Mouse (Mus musculus) hindbrain, embryonic 10.5 days (tissue): ENCODE measurements around the gene Grhl3. TPM values are rescaled to one million over a fixed set of nuclear protein-coding genes. Genes with fewer than 3 reads are reported as not detected.

ENCODE experiments used
- DNase-seq: peaks from one replicate; pipeline ENCODE4 v3.0.0-alpha.2; 2017; ENCODE audit warnings: low spot score
- H3K27ac ChIP-seq: fragments of 300-500 bp; sonication (generic); 2 replicates; pipeline ENCODE4 v1.5.1; 2016; ENCODE audit warnings: mild to moderate bottlenecking, moderate library complexity
- H3K27me3 ChIP-seq: fragments of 300-500 bp; sonication (generic); 2 replicates; pipeline ENCODE4 v1.6.1; 2016; ENCODE audit warnings: mild to moderate bottlenecking; ENCODE audit not compliant: poor library complexity, insufficient read depth, severe bottlenecking
- H3K36me3 ChIP-seq: fragments of 300-500 bp; sonication (generic); 2 replicates; pipeline ENCODE4 v1.6.1; 2016; ENCODE audit warnings: mild to moderate bottlenecking, moderate library complexity
- H3K4me1 ChIP-seq: fragments of 300-500 bp; sonication (generic); replicated peaks from 2 replicates; pipeline ENCODE4 v1.6.1; 2016; ENCODE audit warnings: mild to moderate bottlenecking
- H3K4me3 ChIP-seq: fragments of 300-500 bp; sonication (generic); 2 replicates; pipeline ENCODE4 v1.5.1; 2016; ENCODE audit warnings: mild to moderate bottlenecking, moderate library complexity
- H3K9me3 ChIP-seq: fragments of 300-500 bp; sonication (generic); 2 replicates; pipeline ENCODE4 v1.6.1; 2016; ENCODE audit warnings: mild to moderate bottlenecking, moderate library complexity
- WGBS: fragments of 180-500 bp; shearing (Covaris S2); methylation state at CpG from one replicate; pipeline ENCODE4 v1.1.7; 2016; 5-methylcytosine and 5-hydroxymethylcytosine counted together
- polyA plus RNA-seq: library from polyadenylated mRNA; unstranded; fragments of >200 nt; fragmentation: Nextera tagmentation; extraction: Ambion mirVana; gene quantifications from 2 replicates; pipeline ENCODE4 v1.2.1, GENCODE M21; 2016

Gene Grhl3
- polyA plus RNA-seq, 1 experiment from 2014 or later, result 5.3 TPM

DNA sequence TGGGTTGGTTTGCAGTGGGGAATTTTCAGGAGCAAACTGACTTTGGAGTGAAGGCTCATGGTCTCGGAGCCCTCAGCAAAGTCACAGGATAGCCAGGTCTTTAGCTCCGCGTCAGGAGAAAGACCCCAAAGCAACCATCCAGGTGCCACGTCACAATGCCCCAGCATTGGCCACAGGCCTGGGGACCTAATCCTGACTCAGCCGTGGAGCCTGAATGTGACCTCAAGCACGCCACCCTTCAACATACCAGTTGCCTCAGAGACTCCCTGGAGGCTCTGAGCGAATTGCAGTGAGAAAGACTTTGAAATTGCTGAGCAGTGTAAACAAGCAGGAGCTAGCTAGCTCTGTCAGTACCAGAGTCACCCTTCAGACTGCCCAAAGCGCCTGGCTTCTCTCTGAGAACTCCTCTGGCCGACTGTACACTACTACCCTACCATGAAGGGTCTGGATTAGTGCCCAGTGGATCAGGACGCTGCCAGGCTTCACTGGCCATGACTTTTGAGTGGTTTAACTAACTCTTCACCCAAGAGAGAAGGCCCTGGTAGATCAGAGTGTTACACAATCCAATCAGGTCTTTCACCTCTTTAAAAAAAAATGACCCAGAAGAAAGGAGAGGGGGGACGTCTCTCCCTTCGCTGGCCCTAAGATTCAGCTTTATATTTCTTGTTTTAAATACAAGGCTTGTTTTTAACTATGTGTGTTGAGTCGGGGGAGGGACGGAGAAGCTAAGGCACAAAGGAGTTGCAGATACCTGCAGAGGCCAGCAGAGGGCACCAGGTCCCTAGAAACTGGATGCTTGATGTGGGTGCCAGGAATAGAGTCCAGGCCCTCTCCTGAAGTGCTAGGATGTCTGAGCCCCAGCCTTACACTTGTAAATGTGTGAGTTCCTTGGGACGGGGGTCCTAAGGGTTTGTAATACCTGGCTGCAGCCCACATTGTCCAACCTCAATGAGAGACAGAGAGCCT is 56.8 kb downstream of the Grhl3 start:
- peaks cover 20% of the 10 kb centered on the region for H3K27me3 ChIP-seq
- peaks cover 18% of the 10 kb centered on the region for H3K4me1 ChIP-seq
- 52% methylated on average over 15 of the region's 15 CpGs for WGBS
- DNase-seq, result peak; percentile 57
- no peaks in the 10 kb centered on the region for H3K36me3 ChIP-seq
- H3K9me3 ChIP-seq, result no peaks in the 10 kb centered on the region
- H3K27ac ChIP-seq, result peak overlapping the region; percentile 56; the same call in 1 of the 2 replicates
- H3K4me3 ChIP-seq, result no peak overlapping the region

DNA sequence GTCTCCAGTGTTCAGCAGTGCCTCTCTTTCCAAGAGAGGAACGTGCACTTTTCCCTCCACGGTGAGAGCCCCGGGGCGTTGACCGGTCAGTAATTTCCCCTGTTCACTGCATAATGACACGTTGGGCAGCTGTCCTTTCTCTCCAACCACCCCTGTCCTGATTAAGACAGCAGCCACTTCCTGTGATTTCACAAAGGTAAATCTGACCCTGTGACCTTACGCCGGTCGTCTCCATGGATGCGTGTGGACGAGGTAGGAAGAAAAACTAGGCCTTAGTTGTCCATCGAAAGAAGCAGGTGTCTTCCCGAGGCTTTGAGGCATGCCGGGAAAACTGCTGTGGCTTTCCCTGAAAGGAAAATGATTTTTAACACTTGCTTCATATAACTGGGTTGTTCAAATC is 58.5 kb downstream of the Grhl3 start:
- Histone ChIP-seq H3K36me3 (no peaks in the 10 kb centered on the region), H3K4me1 (peaks cover 18% of the 10 kb centered on the region), H3K27me3 (peaks cover 26% of the 10 kb centered on the region), H3K4me3 (no peak overlapping the region), H3K27ac (no peak overlapping the region), H3K9me3 (no peaks in the 10 kb centered on the region)
- DNase-seq, result no peak
- WGBS, result 66% methylated on average over 14 of the region's 14 CpGs

DNA sequence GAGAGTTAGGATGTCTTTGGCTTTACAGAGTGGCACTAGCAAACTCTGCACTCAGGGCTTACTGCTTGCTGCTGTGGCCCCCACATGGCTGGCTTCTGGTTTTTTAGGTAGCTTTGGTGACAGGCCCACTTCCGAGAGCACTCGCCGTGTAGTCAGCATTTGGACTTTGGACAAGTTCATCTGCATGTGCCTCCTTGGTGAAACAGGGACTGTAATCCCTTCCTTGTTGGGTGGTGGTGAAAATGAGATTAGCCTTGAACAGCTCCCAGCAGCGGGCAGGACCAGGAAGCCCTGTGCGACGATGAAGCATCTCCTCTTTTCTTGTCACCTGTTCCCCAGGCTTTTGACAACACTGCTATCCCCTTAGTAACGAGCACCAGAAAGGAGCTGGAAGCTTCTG is 59.6 kb downstream of the Grhl3 start:
- Histone ChIP-seq H3K36me3 (no peaks in the 10 kb centered on the region), H3K4me3 (no peak overlapping the region), H3K27me3 (peaks cover 33% of the 10 kb centered on the region), H3K27ac (no peak overlapping the region), H3K9me3 (no peaks in the 10 kb centered on the region), H3K4me1 (peaks cover 19% of the 10 kb centered on the region)
- 89% methylated on average over 7 of the region's 7 CpGs for WGBS
- DNase-seq, result no peak

DNA sequence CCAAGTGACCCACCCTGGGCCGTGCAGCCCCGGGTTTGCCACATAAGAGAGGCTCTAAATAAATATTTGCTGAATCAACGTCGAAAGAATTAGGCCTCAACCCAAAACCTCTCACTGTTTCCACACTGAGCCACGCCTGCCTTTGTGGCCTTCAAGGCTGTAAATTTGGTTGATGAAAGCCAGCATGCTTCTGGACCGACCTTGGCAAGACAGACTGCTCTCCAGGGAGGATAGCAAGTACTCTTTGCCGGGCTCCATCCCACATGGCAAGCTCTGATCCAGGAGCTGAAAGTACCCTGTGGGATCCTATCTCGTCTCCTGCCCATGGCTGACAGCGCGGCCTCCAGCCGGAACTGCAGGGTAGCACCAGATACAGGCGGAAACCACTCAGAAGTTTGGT is 63.9 kb downstream of the Grhl3 start:
- no peak for DNase-seq
- Histone ChIP-seq H3K36me3 (no peaks in the 10 kb centered on the region), H3K27ac (no peak overlapping the region), H3K4me3 (no peak overlapping the region), H3K9me3 (no peaks in the 10 kb centered on the region), H3K4me1 (peaks cover 12% of the 10 kb centered on the region), H3K27me3 (peaks cover 29% of the 10 kb centered on the region)
- 63% methylated on average over 12 of the region's 12 CpGs for WGBS

DNA sequence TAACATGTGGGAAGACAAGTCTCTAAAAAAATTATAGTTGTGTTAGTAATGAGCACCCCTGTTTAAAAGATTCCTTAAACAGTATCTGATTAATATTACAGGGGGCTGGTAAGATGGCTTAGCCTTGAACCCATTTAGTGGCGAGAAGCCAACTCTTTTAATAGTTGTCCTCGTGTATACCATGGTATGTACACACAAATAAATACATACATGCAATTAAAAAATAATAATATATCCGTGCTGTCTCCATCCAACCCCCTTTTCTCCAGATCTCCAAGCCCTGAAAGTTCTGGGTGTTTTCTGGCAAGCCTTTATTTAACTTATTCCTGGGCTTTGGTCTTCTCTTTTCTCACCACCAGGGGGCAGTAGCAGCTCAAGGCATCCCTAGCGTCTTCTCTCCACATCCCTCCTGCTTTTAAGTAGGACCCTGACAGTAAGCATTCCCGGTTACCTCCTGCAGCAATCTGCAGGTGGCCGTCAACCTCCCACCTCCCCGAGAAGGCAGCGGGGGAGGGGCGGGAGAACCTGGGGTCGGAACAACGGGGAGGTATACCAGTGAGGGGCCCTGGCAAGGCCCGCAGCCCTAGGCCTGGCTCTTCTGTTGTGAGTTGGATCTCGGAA is 64.9 kb downstream of the Grhl3 start:
- Histone ChIP-seq H3K36me3 (no peaks in the 10 kb centered on the region), H3K4me1 (peaks cover 12% of the 10 kb centered on the region), H3K9me3 (no peaks in the 10 kb centered on the region), H3K27ac (peak overlapping the region; percentile 40; the same call in 1 of the 2 replicates), H3K4me3 (peak overlapping the region; percentile 39), H3K27me3 (peaks cover 29% of the 10 kb centered on the region)
- 14% methylated on average over 13 of the region's 13 CpGs for WGBS
- peak; percentile 83 for DNase-seq

DNA sequence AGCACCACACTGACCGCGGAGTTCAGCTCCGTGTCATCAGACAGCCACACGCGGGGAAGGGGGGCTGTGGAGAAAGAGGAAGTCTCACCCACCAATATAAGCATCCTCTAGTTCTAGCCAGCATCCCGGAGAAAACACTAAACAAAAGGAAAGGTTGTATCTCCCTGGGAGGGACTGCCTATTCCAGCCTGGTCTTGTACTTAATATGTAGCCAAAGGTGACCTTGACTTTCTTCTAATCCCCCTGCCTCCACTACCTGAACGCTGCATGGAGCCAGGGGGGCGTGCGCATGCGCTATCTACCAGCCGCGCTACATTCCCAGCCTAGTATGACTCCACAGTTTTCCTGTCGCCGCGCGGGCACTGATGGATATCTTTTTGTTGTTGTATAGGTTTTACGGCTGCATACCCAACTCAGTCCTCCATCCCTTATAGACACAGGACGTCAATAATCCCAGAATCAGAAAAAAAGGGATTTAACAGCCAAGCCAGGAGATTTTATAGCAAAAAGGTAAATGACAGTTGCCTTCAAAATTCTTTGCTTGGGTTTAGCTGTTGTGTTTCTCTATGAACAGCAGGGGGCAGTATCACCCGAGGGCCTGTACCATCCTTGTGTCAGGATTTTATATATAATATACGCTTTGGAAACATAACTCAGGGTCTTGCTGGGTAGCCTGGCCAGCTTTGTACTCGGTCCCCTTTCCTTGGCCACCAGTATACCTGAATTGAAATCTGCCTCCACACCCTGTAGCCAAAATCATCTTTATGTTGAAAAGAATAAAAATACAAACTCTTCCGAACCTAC is 65.7 kb downstream of the Grhl3 start:
- Histone ChIP-seq H3K27ac (no peak overlapping the region), H3K9me3 (no peaks in the 10 kb centered on the region), H3K36me3 (no peaks in the 10 kb centered on the region), H3K4me1 (peaks cover 12% of the 10 kb centered on the region), H3K4me3 (peak overlapping the region; percentile 42), H3K27me3 (peaks cover 29% of the 10 kb centered on the region)
- peak; percentile 62 for DNase-seq
- WGBS, result 18% methylated on average over 22 of the region's 22 CpGs

DNA sequence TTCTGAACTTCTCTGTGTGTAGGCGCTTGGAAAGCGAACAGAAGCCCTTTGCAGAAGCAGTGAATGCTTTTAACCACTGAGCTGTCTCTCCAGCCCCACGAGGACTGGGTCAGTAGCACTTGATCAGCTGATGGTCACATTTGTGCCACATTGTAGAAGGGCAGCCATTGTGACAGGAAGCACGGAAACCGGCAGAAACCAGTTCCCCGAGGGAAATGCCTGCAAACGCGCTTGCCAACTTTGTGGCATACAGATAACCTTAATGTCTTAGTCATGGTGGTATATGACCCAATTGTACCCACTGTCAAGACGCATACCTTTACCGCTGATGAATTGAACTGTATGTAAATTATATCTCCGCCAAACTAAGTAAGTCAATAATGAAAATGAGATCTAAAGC is 67.6 kb downstream of the Grhl3 start:
- Histone ChIP-seq H3K9me3 (0 out of 2 replicates have a peak, but pooled peaks cover 3% of the 10 kb centered on the region), H3K36me3 (no peaks in the 10 kb centered on the region), H3K27me3 (peaks cover 16% of the 10 kb centered on the region), H3K4me1 (peaks cover 12% of the 10 kb centered on the region), H3K4me3 (no peak overlapping the region), H3K27ac (no peak overlapping the region)
- no peak for DNase-seq
- WGBS, result 79% methylated on average over 11 of the region's 11 CpGs

DNA sequence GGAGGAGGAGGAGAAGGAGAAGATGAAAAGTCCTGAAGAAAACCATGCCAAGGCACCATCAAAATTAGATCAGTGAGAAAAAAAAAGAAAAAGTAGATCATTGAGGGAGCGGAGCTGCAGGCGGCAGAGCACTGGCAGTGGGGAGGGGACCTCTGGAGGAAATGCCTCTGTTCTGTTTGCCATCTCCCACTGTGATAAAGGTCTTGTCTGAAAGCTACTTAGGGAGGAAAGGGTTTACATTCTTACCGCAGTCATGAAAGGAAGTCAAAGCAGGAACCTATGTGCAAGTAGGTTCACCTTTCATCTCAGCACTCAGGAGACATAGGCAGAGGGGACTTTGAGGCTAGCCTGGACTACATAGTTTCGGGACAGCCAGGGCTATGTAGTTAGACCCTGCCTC is 71.8 kb downstream of the Grhl3 start:
- 48% methylated on average over 4 of the region's 4 CpGs for WGBS
- no peak for DNase-seq
- Histone ChIP-seq H3K4me3 (no peak overlapping the region), H3K27me3 (no peaks in the 10 kb centered on the region), H3K9me3 (peaks cover 8% of the 10 kb centered on the region; the same call in 1 of the 2 replicates), H3K4me1 (no peaks in the 10 kb centered on the region), H3K36me3 (no peaks in the 10 kb centered on the region), H3K27ac (no peak overlapping the region)

DNA sequence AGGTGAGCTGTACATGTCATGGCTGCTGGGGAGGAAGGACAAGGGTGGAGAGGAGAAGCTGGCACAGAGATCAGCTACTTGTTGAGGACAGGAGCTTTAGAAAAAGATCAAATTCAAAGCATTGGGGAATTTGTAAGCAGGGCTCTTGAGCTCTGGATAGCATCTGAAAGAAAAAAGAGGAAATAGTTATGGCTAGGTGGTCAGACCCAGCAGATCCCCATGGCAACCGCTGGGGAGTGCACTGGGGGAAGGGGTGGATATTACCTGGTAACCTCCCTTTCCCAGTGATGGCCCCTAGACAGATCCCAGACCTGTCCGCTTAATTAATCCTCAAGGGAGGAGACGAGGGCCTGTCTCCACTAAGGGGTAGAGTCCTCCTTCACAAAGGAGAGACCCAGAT is 73.6 kb downstream of the Grhl3 start:
- Histone ChIP-seq H3K9me3 (peaks cover 8% of the 10 kb centered on the region; the same call in 1 of the 2 replicates), H3K27ac (no peak overlapping the region), H3K4me1 (peaks cover 13% of the 10 kb centered on the region), H3K4me3 (no peak overlapping the region), H3K27me3 (no peaks in the 10 kb centered on the region), H3K36me3 (no peaks in the 10 kb centered on the region)
- no peak for DNase-seq
- whole genome bisulfite sequencing, result 78% methylated on average over 3 of the region's 3 CpGs

DNA sequence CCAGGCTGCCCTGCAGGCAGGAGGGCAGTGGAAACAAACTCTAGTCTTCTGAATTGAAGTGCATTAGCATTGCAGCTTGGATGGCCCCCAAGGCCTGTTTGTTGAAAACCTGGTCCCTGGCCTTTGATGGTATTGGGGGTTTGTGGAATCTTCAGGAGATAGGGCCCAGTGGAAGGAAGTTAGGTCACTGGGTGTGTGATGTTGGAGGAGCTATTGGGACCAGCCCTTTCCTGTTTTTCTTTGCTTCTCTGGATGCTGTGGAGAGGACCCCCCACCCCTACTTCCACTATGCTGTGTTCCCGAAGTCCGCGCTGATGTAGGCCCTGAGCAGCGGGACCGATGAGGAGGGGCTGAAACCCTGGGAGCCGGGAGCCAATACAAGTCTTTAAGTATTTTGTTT is 75.3 kb downstream of the Grhl3 start:
- 85% methylated on average over 6 of the region's 6 CpGs for WGBS

DNA sequence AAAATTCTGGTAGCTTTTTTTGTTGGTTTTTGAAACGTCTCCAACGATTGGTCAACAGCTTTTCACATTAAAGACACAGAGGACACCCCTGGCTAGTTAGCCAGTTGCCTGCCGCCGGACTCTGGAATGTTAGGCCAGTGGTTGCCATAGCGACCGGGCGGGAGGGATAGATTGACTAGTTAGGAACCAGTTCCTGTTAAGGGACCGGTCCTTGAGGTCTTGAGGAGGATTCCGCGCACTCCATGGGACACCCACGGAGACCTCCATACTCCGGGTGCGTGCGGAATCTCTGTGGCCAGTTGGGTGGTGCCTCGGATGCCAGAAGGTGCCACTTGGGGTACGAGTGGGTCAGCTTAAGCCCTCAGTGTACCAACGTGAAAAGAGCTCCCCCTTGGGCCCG is 77.6 kb downstream of the Grhl3 start:
- Histone ChIP-seq H3K4me1 (peaks cover 27% of the 10 kb centered on the region), H3K36me3 (no peaks in the 10 kb centered on the region), H3K4me3 (peak overlapping the region; percentile 85), H3K9me3 (peaks cover 5% of the 10 kb centered on the region; the same call in 1 of the 2 replicates), H3K27me3 (no peaks in the 10 kb centered on the region), H3K27ac (no peak overlapping the region)
- DNase-seq, result peak; percentile 82
- WGBS, result 12% methylated on average over 18 of the region's 18 CpGs

More for the DNA sequence above, 75.3 kb downstream of the Grhl3 start:
- Histone ChIP-seq H3K4me3 (no peak overlapping the region), H3K9me3 (peaks cover 8% of the 10 kb centered on the region; the same call in 1 of the 2 replicates), H3K4me1 (peaks cover 25% of the 10 kb centered on the region), H3K27ac (no peak overlapping the region), H3K36me3 (no peaks in the 10 kb centered on the region), H3K27me3 (no peaks in the 10 kb centered on the region)
- no peak for DNase-seq

DNA sequence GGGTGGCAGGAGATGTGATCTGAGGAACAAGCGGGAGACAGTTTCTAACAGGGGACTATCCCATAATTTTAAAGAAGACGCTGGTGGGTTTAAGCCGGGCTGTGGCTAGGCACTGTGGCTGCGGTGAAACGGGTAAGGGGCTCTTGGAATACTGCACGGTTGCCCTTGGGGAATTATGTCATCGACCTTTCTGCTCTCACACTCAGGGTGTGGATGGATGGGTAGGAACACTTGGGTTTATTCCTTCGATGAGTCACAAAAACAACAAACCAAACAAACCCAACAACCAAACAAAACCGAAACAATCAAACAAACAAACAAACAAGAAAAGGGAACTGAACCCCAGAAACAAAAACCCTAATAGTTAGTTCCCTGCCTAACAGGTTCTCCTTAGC is 78.0 kb downstream of the Grhl3 start:
- H3K27me3 ChIP-seq, result no peaks in the 10 kb centered on the region
- no peak for DNase-seq
- H3K36me3 ChIP-seq, result no peaks in the 10 kb centered on the region
- 15% methylated on average over 9 of the region's 9 CpGs for WGBS
- H3K27ac ChIP-seq, result no peak overlapping the region
- peak overlapping the region; percentile 85 for H3K4me3 ChIP-seq
- peaks cover 27% of the 10 kb centered on the region for H3K4me1 ChIP-seq
- H3K9me3 ChIP-seq, result peaks cover under 1% of the 10 kb centered on the region; the same call in 1 of the 2 replicates
